Mouse (Mus musculus): ENCODE data around the gene Arhgap6. TPM values are rescaled to one million over a fixed set of nuclear protein-coding genes. Genes with fewer than 3 reads are reported as not detected.
A peak's percentile ranks its signal among the peaks of the same experiment; 100 is the strongest.

Gene Arhgap6
- polyA plus RNA-seq, 1 experiment from 2014 or later, result 9.8 TPM

GRCm38 (mm10) chrX:169106048-169106622 is 311.2 kb downstream of the Arhgap6 start:
- Histone ChIP-seq H3K4me3 (ENCODE audit: low read depth, low read length) (no peak overlapping the region), H3K9ac (replicated peaks; ENCODE audit: low read depth, low read length) (no peak overlapping the region), H3K9me3 (ENCODE audit: control insufficient read depth, low read depth, low read length) (no peaks in the 10 kb centered on the region), H3K27me3 (ENCODE audit: control insufficient read depth, insufficient read depth, low read length) (no peaks in the 10 kb centered on the region), H3K27ac (ENCODE audit: low read length) (no peak overlapping the region), H3K36me3 (ENCODE audit: control insufficient read depth, insufficient read depth, low read length) (no peaks in the 10 kb centered on the region), H3K4me2 (replicated peaks; ENCODE audit: low read depth, low read length) (no peak overlapping the region), H3K4me1 (ENCODE audit: control insufficient read depth, insufficient read depth, low read length) (no peaks in the 10 kb centered on the region)
- ATAC-seq (ENCODE audit: insufficient number of reproducible peaks, insufficient read depth, low FRiP score, low read depth), result no peak
- WGBS, result 55% methylated on average over 4 of the region's 4 CpGs

- Histone ChIP-seq H3K4me3 (ENCODE audit: low read depth, low read length) (no peak overlapping the region), H3K9me3 (ENCODE audit: control insufficient read depth, low read depth, low read length) (no peaks in the 10 kb centered on the region), H3K27ac (ENCODE audit: low read length) (no peak overlapping the region), H3K4me2 (replicated peaks; ENCODE audit: low read depth, low read length) (no peak overlapping the region), H3K9ac (replicated peaks; ENCODE audit: low read depth, low read length) (no peak overlapping the region), H3K36me3 (ENCODE audit: control insufficient read depth, insufficient read depth, low read length) (no peaks in the 10 kb centered on the region), H3K4me1 (ENCODE audit: control insufficient read depth, insufficient read depth, low read length) (no peaks in the 10 kb centered on the region), H3K27me3 (ENCODE audit: control insufficient read depth, insufficient read depth, low read length) (no peaks in the 10 kb centered on the region)
- 78% methylated on average over 2 of the region's 2 CpGs for WGBS
- no peak for ATAC-seq (ENCODE audit: insufficient number of reproducible peaks, insufficient read depth, low FRiP score, low read depth)
Measured at GRCm38 (mm10) chrX:169107372-169107771, 312.5 kb downstream of the Arhgap6 start.

- Histone ChIP-seq H3K4me1 (ENCODE audit: control insufficient read depth, insufficient read depth, low read length) (no peaks in the 10 kb centered on the region), H3K4me3 (ENCODE audit: low read depth, low read length) (no peak overlapping the region), H3K27ac (ENCODE audit: low read length) (no peak overlapping the region), H3K27me3 (ENCODE audit: control insufficient read depth, insufficient read depth, low read length) (no peaks in the 10 kb centered on the region), H3K9ac (replicated peaks; ENCODE audit: low read depth, low read length) (no peak overlapping the region), H3K9me3 (ENCODE audit: control insufficient read depth, low read depth, low read length) (no peaks in the 10 kb centered on the region), H3K36me3 (ENCODE audit: control insufficient read depth, insufficient read depth, low read length) (no peaks in the 10 kb centered on the region), H3K4me2 (replicated peaks; ENCODE audit: low read depth, low read length) (no peak overlapping the region)
- ATAC-seq (ENCODE audit: insufficient number of reproducible peaks, insufficient read depth, low FRiP score, low read depth), result no peak
- WGBS, result 70% methylated on average over 3 of the region's 3 CpGs
Measured at GRCm38 (mm10) chrX:169110031-169110430, 315.1 kb downstream of the Arhgap6 start.

- ATAC-seq (ENCODE audit: insufficient number of reproducible peaks, insufficient read depth, low FRiP score, low read depth), result peak; percentile 53; the same call in 1 of the 2 replicates
- no peaks in the 10 kb centered on the region for H3K36me3 ChIP-seq (ENCODE audit: control insufficient read depth, insufficient read depth, low read length)
Measured at GRCm38 (mm10) chrX:169112662-169113061, 317.8 kb downstream of the Arhgap6 start.

GRCm38 (mm10) chrX:169123115-169123772 is 328.3 kb downstream of the Arhgap6 start:
- H3K4me3 ChIP-seq (ENCODE audit: low read depth, low read length), result no peak overlapping the region
- H3K27me3 ChIP-seq (ENCODE audit: control insufficient read depth, insufficient read depth, low read length), result no peaks in the 10 kb centered on the region
- no peak overlapping the region for H3K4me2 ChIP-seq (replicated peaks; ENCODE audit: low read depth, low read length)
- 74% methylated on average over 4 of the region's 4 CpGs for WGBS
- H3K9ac ChIP-seq (replicated peaks; ENCODE audit: low read depth, low read length), result no peak overlapping the region
- no peak overlapping the region for H3K27ac ChIP-seq (ENCODE audit: low read length)
- H3K36me3 ChIP-seq (ENCODE audit: control insufficient read depth, insufficient read depth, low read length), result no peaks in the 10 kb centered on the region
- no peaks in the 10 kb centered on the region for H3K4me1 ChIP-seq (ENCODE audit: control insufficient read depth, insufficient read depth, low read length)
- ATAC-seq (ENCODE audit: insufficient number of reproducible peaks, insufficient read depth, low FRiP score, low read depth), result no peak
- H3K9me3 ChIP-seq (ENCODE audit: control insufficient read depth, low read depth, low read length), result no peaks in the 10 kb centered on the region

More at GRCm38 (mm10) chrX:169112662-169113061, 317.8 kb downstream of the Arhgap6 start:
- Histone ChIP-seq H3K27ac (ENCODE audit: low read length) (0 out of 2 replicates have a peak overlapping the region, but pooled peaks have one; percentile 10), H3K9me3 (ENCODE audit: control insufficient read depth, low read depth, low read length) (no peaks in the 10 kb centered on the region), H3K4me2 (replicated peaks; ENCODE audit: low read depth, low read length) (no peak overlapping the region), H3K4me3 (ENCODE audit: low read depth, low read length) (no peak overlapping the region), H3K4me1 (ENCODE audit: control insufficient read depth, insufficient read depth, low read length) (no peaks in the 10 kb centered on the region), H3K27me3 (ENCODE audit: control insufficient read depth, insufficient read depth, low read length) (no peaks in the 10 kb centered on the region), H3K9ac (replicated peaks; ENCODE audit: low read depth, low read length) (no peak overlapping the region)
- WGBS, result 52% methylated on average over 4 of the region's 4 CpGs

GRCm38 (mm10) chrX:169123773-169124151 is 328.9 kb downstream of the Arhgap6 start:
- Histone ChIP-seq H3K36me3 (ENCODE audit: control insufficient read depth, insufficient read depth, low read length) (no peaks in the 10 kb centered on the region), H3K9me3 (ENCODE audit: control insufficient read depth, low read depth, low read length) (no peaks in the 10 kb centered on the region), H3K27me3 (ENCODE audit: control insufficient read depth, insufficient read depth, low read length) (no peaks in the 10 kb centered on the region), H3K4me3 (ENCODE audit: low read depth, low read length) (no peak overlapping the region), H3K9ac (replicated peaks; ENCODE audit: low read depth, low read length) (no peak overlapping the region), H3K4me1 (ENCODE audit: control insufficient read depth, insufficient read depth, low read length) (no peaks in the 10 kb centered on the region), H3K27ac (ENCODE audit: low read length) (no peak overlapping the region), H3K4me2 (replicated peaks; ENCODE audit: low read depth, low read length) (no peak overlapping the region)
- 68% methylated on average over 3 of the region's 3 CpGs for WGBS
- no peak for ATAC-seq (ENCODE audit: insufficient number of reproducible peaks, insufficient read depth, low FRiP score, low read depth)

- H3K4me1 ChIP-seq (ENCODE audit: control insufficient read depth, insufficient read depth, low read length), result no peaks in the 10 kb centered on the region
- ATAC-seq (ENCODE audit: insufficient number of reproducible peaks, insufficient read depth, low FRiP score, low read depth), result no peak
- H3K4me3 ChIP-seq (ENCODE audit: low read depth, low read length), result no peak overlapping the region
- 83% methylated on average over 7 of the region's 7 CpGs for WGBS
- H3K4me2 ChIP-seq (replicated peaks; ENCODE audit: low read depth, low read length), result no peak overlapping the region
- no peak overlapping the region for H3K9ac ChIP-seq (replicated peaks; ENCODE audit: low read depth, low read length)
- no peaks in the 10 kb centered on the region for H3K9me3 ChIP-seq (ENCODE audit: control insufficient read depth, low read depth, low read length)
- no peaks in the 10 kb centered on the region for H3K36me3 ChIP-seq (ENCODE audit: control insufficient read depth, insufficient read depth, low read length)
- no peak overlapping the region for H3K27ac ChIP-seq (ENCODE audit: low read length)
- no peaks in the 10 kb centered on the region for H3K27me3 ChIP-seq (ENCODE audit: control insufficient read depth, insufficient read depth, low read length)
Measured at GRCm38 (mm10) chrX:169139758-169140157, 344.9 kb downstream of the Arhgap6 start.

GRCm38 (mm10) chrX:169140467-169140866 is 345.6 kb downstream of the Arhgap6 start:
- no peak overlapping the region for H3K4me3 ChIP-seq (ENCODE audit: low read depth, low read length)
- H3K4me1 ChIP-seq (ENCODE audit: control insufficient read depth, insufficient read depth, low read length), result no peaks in the 10 kb centered on the region
- no peak overlapping the region for H3K9ac ChIP-seq (replicated peaks; ENCODE audit: low read depth, low read length)
- no peaks in the 10 kb centered on the region for H3K9me3 ChIP-seq (ENCODE audit: control insufficient read depth, low read depth, low read length)
- H3K27me3 ChIP-seq (ENCODE audit: control insufficient read depth, insufficient read depth, low read length), result no peaks in the 10 kb centered on the region
- H3K4me2 ChIP-seq (replicated peaks; ENCODE audit: low read depth, low read length), result no peak overlapping the region
- no peak for ATAC-seq (ENCODE audit: insufficient number of reproducible peaks, insufficient read depth, low FRiP score, low read depth)
- no peaks in the 10 kb centered on the region for H3K36me3 ChIP-seq (ENCODE audit: control insufficient read depth, insufficient read depth, low read length)
- 81% methylated on average over 9 of the region's 9 CpGs for WGBS
- H3K27ac ChIP-seq (ENCODE audit: low read length), result no peak overlapping the region

GRCm38 (mm10) chrX:169153805-169154204 is 358.9 kb downstream of the Arhgap6 start:
- ATAC-seq (ENCODE audit: insufficient number of reproducible peaks, insufficient read depth, low FRiP score, low read depth), result no peak
- Histone ChIP-seq H3K4me1 (ENCODE audit: control insufficient read depth, insufficient read depth, low read length) (no peaks in the 10 kb centered on the region), H3K36me3 (ENCODE audit: control insufficient read depth, insufficient read depth, low read length) (no peaks in the 10 kb centered on the region), H3K27me3 (ENCODE audit: control insufficient read depth, insufficient read depth, low read length) (no peaks in the 10 kb centered on the region), H3K4me2 (replicated peaks; ENCODE audit: low read depth, low read length) (no peak overlapping the region), H3K9me3 (ENCODE audit: control insufficient read depth, low read depth, low read length) (no peaks in the 10 kb centered on the region), H3K27ac (ENCODE audit: low read length) (no peak overlapping the region), H3K9ac (replicated peaks; ENCODE audit: low read depth, low read length) (no peak overlapping the region), H3K4me3 (ENCODE audit: low read depth, low read length) (no peak overlapping the region)

Measured in stomach, embryonic 14.5 days (tissue).